Mouse (Mus musculus): ENCODE data around the gene Ralgapa2.

Gene Ralgapa2

DNA sequence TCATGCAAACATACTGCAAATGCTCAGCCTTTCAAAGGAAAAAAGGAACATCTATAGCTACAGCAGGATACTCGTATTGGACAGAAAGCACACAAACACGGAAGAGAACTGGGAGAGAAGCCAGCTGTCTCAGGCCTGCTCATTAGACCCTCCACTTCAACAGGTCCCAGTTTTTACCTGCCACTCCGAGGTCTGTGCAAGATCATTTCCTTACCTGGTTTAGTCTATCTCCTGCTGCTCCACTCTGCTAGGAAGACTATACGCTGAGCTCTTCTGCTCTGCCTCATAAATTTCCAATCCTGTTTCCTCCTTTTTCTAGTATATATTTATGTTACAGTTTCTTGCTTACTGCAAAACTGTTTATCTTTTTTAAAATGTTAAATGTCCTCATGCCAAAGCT, 70.4 kb downstream of the Ralgapa2 start:
- no peak for DNase-seq (ENCODE audit: low spot score in 2 of 2)

DNA sequence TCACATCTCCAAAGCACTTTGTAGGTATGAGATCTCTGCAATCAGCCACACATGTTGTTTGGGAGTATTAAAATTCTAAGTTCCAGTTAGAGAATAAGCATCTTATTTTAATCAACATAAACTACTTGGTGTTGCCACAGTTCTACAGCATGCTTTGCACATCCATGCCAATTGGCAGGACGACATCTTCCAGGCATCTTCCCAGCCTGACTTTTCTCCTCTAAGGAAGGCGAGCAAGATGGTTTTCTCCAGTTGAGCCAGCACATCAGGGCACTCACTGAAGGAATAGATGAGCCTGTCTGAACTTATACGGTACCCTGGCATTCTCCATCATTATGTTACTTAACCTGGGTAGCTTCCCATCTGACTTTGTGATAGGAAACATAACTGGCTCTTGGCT, 83.4 kb downstream of the Ralgapa2 start:
- no peak for DNase-seq (ENCODE audit: low spot score in 2 of 2)

DNA sequence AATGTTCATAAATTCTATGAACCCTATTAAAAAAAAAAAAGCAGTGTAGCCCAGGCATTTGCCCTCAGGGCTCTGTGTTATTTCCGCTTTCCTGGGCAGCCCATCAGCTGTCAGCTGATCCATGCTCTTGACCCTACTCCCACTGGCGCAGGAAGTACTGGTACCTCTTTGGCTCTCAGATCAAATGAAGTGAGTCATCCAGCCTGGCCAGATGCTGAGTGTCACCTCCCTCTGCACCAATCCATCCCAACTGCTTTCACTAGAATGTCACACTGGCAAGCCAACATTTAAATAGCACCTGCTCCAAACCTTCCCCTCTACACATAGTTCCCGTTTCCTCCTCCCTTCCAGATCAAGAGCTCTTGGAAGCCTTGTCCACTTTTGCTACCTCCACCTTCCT, 84.8 kb downstream of the Ralgapa2 start:
- DNase-seq (ENCODE audit: low spot score in 2 of 2) = no peak

DNA sequence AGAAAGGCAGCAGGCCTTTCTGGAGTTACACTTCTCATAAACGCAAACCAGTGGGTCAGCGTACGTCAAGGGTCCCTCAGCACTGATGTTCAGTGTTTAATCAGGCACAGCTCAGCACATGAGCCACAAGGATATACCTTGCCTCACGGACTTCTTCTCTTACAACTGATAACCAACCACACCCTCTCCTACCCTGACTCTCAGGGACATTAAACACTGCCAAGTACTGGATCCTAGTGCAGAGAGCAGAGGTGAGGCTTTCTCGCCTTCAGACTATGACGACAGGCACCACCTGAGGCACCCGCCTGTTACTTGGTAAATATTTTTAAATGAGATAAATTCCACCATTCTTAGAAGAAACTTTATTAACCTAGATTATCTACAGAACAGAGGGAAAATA, 85.8 kb downstream of the Ralgapa2 start:
- no peak for DNase-seq (ENCODE audit: low spot score in 2 of 2)

DNA sequence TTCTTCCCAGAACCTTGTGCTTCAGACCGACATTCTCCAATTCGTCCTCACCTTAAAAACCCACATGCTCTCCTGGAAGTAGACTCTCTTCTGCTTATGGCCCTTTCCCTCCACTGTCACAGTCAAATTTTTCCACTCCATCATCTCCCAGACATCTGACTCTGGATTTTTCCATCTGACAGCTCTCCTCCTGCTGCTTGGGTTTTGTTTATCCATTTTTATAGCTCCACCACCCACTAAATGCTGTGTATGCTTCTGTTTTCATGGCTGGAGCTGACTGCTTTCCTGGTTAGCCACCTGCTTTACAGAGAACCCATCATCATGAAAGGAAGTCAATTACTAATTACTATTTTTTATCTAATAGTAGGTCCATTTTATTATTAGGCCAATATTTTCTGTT, 86.9 kb downstream of the Ralgapa2 start:
- no peak for DNase-seq (ENCODE audit: low spot score in 2 of 2)

DNA sequence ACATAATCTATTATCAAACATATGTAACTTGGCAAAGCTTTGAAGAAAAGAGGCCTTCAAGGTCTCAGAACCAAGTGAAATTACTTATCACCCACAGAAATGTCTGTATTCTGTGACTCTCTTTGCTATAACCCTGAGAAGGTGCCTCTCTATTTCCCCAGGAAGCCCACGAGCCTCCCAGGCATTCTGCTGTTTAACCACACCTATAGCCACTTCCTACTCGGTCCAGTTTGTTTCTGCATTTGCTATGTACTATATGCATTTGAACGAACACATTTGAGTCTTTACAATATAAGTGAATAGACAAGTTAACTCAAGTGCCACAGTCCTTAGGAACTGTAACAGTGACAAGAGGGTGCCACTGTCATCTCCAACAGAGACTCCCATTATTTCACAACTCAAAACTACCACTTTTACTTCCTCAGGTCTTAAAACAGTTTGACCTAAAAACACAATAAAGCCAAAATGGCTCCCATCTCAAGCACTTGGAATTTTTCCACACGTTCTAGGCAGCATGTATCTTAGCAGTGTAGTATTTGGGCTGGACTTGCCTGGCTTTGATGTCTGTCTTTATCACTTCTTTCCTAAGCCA, 88.3 kb downstream of the Ralgapa2 start:
- no peak for DNase-seq (ENCODE audit: low spot score in 2 of 2)

DNA sequence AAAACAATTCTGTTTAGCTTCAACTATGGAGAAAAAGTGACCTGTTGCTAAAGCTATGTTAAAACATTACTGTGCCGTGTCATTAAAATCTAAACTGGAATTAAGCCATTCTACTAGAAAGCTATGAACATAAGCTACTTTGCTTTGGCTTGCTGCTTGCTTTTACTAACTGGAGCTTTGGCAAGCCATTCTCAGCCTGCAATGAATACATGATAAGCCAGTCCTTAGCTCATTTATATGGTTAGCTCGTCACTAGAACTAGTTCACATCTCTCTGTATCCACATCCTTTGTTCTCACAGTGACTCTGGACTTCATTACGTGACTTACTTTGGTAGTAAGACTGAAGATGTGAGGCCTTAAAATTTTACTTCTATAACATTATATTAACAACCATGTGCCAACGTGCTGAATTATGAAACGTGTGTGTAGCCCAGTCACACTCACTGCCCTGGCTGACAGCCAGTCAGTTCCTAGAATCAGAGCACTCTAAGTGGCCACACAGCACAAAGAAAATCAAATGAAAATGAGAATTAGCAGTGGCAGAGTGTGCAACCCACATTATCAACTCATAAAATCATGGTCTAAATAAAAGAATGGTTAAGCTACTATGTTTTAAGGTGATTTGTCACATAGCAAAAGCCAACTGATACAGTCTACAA, 89.0 kb downstream of the Ralgapa2 start:
- DNase-seq (ENCODE audit: low spot score in 2 of 2) = no peak

DNA sequence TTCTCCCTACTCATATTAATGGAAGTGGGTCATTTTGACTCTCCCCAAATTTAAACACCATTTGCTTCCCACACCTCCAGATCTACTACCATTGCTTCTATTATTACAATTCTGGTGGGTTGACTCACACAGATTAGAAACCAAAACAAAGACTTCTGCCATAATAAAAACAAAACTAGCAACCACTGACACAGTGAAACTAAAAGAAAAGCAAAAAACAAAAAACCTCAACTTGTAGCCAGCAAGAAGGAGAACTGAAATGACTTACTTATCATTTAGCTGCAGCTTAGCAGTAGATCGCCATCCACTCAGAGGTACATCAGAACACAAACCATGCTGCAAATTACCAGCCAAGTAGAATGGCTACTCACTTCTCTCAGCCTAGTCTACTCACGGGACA, 95.9 kb downstream of the Ralgapa2 start:
- DNase-seq (ENCODE audit: low spot score in 2 of 2) = no peak

DNA sequence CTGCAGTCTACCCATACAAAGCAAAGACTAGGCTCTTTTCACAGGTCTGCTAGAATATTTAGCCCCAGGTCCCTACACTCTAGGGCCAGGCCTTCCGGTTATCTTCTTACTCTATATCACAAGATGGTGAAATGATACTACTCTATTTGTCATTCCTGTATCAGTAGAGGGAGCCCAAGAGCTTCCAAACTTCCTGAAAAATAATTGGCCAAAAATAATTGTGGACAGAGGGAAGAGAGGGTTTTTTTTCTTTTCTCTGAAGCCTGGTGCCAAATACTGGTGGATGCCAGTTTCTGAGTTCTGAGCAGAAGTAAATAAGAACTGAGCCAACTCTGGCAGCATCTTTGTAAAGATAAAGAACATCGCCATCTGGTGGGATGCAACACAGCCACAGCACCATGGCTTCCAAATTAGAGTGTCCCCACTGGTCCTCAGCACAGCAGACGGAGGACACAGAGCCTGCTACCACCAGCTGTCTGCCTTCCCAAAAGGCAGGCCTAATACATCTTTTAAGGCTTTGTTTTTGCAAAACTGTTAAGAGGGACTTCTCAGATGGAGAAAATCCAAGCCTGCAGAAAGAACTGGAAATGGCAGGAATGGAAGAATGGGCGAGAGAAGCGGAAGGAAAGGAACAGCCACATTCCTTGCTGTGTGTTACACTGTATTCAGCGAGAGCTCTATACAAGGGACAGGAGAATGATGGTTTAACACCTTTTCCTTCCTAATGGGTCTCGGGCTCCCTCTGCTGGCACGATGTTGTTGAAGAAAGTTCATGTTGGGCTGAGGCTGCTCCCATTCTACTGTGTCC, 97.5 kb downstream of the Ralgapa2 start:
- peak; percentile 34 to 83 for DNase-seq (ENCODE audit: low spot score in 2 of 2)

DNA sequence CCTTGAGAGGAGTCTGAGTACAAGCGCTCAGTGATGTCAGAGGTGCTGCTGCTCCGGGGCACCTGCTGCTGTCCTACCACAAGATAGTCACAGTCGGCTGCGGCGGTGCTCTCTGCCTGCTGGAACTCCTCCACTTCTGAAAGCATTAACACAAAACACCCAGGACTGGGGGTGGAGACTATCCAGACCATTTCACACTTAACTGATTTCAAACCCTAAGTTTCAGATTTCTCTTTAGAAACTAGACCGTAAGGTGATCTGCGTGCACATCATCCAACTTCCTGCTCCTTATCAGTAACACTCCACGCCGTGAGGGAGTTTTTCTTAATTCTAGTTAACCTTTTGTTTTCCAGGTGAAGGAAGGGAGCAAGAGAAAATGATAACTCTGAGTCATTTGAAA, 99.4 kb downstream of the Ralgapa2 start:
- DNase-seq (ENCODE audit: low spot score in 2 of 2) = no peak

DNA sequence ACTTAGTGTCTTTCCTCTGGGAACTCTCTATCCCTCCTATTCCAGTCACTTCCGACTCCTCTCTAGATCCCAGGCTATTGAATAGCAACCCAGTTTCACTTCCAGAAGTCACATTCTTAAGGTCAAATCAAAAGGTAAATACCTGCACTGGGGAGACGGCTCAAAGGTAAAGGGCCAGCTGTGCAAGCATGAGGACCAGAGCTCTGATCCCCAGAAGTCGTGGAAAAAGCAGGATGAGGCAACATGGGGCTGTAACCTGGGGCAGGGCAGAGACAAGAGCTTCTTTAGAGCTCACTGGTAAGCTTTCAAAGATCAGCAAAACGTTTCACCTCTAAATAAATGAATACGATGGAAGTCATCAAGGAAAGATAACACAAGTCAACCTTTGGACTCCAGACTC, 100.2 kb downstream of the Ralgapa2 start:
- no peak for DNase-seq (ENCODE audit: low spot score in 2 of 2)

DNA sequence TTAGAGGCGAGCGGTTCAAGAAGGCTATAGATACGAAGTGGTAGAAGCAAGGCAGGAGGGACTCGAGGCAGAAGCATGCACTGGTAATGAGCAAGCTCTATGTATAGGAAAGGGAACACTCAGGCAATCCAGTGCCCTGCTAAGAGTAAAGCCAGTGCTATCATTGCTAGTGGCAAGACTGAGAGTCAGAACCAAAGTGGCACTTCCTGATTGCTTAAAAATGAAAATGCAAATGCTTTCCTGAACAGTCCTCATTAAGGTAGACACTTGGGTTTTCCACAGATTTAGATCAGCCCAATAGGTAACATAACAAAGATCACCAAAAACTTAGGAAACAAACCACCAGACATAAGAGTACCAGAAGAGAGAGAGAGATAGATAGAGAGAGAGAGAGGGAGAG, 105.1 kb downstream of the Ralgapa2 start:
- DNase-seq (ENCODE audit: low spot score in 2 of 2) = no peak

DNA sequence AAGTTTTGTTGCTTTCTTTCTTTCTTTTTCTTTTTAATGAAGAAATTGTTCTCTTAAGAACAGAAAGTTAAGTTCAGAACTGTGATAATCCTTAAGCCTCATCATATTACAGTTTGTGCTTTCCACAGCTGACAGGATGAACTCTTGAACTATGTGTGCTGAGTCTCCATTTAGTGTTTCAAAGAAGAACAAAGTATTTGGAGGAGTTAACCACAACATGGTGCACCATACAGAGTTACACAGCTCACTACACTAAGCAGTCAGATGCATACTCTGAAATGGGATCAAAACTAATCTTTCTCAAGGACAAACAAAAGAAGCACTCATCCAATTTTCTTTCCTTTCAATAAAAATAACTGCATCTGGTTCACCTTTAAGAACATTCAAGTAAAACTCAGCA, 110.6 kb downstream of the Ralgapa2 start:
- DNase-seq (ENCODE audit: low spot score in 2 of 2) = no peak

DNA sequence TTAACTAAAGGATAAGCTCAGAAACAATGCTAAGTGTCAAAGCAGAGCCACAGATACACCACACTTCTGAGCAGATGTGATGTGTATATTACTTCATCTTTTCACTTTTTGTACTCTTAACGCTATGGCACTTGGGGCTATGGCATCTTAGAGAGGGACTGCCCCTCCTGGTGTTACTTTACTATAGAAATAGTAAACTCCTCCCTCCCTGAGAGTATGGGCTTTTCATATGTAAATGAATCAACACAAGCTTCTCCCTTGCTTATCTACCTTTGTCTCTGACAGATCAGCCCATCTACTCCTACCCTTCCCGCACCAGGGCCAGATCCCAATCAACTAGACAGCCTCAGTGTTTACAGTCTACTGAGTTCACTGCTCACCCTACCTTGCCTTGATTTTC, 111.4 kb downstream of the Ralgapa2 start:
- DNase-seq (ENCODE audit: low spot score in 2 of 2) = no peak

DNA sequence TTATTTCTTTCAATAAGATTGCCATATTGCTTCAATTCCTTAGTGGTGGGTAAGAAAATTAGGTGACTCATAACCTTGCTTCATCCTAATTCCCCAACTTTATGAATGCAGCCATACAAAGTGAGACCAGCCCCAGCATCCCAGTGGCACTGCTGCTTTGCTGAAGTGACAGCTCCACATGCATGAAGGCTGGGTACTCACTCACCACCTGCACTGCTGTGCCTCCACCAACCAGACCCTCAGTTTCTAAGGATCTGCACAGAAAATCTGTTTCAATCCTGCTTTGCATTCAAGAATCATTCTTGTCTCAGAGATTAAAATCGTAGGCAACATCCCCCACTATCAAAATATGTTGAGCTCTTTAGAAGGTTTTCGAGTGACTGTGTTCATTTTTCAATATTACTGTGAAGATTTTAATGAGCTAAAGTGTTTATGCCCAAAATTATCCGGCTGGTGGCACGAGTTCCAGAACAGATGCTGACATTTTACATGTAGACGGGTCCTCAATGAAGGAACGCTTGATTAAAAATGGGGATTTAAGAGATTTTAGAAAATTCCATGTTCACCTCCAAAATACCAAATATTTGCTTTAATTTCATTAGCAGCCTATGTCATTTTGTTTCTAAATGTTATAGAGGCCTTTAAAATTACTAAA, 113.8 kb downstream of the Ralgapa2 start:
- no peak for DNase-seq (ENCODE audit: low spot score in 2 of 2)

DNA sequence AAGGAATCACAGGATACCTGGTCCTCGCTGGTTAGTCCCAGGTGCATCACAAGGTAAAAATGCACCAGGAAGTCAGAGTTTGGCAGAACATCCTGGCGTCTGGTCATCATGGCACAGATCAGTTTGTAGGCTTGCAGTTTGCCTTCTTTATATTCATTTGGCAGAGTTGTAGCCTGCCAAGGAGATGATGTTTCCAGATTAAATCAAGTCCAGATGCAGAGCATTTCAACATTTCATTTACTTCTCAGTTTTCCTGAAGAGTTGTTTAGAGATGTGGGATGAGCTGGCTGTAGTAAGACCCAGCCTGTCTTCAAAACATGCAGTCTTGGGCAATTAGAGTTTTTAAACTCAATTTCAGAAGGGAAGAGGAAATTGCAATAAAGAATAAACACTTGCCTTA, 124.9 kb downstream of the Ralgapa2 start:
- DNase-seq (ENCODE audit: low spot score in 2 of 2) = no peak

DNA sequence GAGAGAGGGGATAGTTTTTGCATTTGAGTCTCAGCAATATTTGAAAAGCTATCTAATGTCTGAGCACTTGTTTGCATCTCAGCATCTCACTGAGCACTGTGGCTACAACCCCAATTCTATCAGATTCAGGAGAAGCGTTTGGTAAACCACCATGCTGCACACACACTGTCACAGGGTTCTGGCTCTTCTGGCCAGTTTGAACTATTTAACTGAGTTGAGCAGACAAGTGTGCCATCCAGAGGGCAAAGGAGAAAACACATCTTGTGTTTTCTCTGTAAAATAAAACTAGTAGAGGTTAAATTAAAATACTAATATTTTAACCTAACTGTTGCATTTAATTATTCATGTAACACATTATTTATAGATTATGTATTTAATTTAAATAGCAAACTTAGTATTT, 127.6 kb downstream of the Ralgapa2 start:
- DNase-seq (ENCODE audit: low spot score in 2 of 2) = no peak

DNA sequence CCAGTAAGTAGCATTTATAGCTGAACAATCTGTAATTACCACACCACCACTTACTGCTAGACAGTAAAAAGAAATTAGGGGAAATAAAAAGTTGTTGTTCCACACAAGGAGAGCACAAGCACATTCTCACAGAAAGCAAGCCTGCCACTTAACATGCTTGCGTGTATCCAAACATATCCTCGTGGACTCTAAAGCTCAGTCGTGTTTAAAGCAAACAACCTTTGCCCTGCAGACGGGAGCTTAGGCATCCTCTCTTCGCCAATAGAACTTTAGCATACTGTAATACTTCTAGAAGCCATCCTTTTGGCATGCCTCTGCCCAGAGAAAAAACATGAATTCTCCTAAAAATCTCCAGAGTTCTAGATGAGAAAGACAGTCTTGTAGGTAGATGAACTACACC, 135.9 kb downstream of the Ralgapa2 start:
- no peak for DNase-seq (ENCODE audit: low spot score in 2 of 2)

DNA sequence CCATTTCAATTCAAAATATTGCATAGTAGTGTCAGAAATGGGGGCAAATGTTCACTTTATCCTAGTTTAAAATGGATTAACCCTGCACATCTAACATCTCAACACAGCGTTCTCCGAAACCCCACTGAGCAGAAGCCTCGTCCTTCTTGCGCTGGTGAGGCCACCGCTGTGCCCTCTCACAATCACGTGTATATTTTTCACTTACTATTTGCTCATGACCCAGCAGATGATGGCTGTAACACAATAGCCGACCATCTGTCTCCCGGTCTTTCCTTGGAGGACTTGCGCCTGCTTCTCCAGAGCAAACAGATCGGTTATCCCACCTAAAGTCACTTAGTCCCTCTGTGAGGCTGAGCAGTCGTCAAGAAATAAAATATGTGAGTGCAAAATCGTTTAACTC, 146.0 kb downstream of the Ralgapa2 start:
- DNase-seq (ENCODE audit: low spot score in 2 of 2) = no peak

DNA sequence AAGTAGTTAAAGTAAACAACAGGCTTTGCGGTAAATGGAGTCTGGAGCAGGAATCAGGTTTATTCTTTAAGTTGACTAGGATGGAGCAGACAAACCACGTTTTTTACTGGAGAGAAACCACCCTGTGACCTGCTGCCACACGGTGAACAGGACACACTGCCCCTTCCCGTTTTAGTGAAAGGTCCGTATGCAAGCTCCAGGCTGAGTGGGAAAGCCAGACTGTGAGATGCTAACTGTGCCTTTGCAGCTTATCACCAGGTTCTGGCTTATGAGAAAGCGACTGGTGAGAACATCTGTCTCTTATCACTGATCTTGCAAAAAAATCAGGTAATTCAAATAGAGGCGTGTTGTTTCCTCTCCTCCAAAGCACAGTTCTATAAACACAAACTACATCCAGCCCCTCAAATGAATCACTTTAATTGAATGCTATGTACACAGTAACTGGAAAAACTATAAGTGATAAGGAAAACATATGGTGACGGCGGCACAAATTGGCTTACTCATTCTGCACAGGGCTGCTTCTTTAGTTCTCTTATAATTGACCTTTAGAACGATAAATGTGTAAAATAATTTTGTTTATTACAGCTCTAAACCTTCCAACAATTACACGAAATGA, 146.7 kb downstream of the Ralgapa2 start:
- no peak for DNase-seq (ENCODE audit: low spot score in 2 of 2)

DNA sequence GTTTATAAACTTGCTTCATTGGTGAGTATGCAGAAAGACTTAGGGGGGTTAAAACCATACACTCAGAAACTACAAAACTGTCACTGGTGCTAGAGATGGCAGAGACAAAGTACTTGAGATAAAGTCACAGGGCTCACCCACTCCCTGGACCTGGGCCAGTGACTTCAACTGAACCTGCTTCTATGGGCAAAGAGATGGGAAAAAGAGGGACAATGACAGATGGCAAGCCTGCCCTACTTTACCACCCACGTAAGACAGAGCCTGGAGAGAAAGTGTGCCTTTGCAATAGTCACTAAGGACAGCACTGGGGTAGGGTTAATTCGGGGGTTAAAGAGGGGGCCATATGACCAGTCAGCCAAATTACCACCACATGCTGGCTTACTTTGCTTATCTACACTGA, 148.7 kb downstream of the Ralgapa2 start:
- no peak for DNase-seq (ENCODE audit: low spot score in 2 of 2)

DNA sequence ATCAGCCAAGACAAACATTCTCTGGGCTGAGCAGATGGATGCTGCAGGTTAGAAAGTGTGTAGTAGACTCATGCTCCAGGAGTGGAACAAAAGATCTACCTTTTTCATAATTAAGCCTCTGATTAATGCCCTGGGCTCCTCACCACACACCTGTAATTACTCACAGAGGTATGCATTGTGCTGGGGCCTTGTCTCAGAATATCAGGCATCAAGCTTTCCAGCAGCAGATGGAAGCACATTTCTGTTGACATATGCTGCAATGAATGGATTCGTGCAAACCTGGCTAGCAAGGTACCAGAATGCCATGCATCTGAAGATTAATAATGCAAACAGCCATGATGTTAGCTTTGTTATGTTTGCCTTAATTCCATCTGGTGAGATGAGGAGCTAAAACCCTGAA, 149.2 kb downstream of the Ralgapa2 start:
- no peak for DNase-seq (ENCODE audit: low spot score in 2 of 2)

Data from spleen, postnatal 10 days (tissue).